In genomic region chr16:93712189-93712885, GRCm38 (mm10) we compare ENCODE assay signal across 8 mouse cellular contexts. TPM values are rescaled to one million over a fixed set of nuclear protein-coding genes. Genes with fewer than 3 reads are reported as not detected.
A peak's percentile ranks its signal among the peaks of the same experiment; 100 is the strongest.
DNase-seq lines count a peak whose midpoint lies in the region; ATAC-seq and TF ChIP-seq lines count a peak whose summit lies in the region.

No protein-coding gene starts in this region.

- H3K27ac ChIP-seq in lung, postnatal 0 days (ENCODE audit: low read length): peak overlapping the region; percentile 76

- H3K9me3 ChIP-seq in lung, postnatal 0 days (ENCODE audit: low read length): no peaks in the 10 kb centered on the region
- H3K9me3 ChIP-seq in erythroblast, embryonic 14.5 days (ENCODE audit: control insufficient read depth, low read length): no peaks in the 10 kb centered on the region

- ATAC-seq in lung, postnatal 0 days: peak; percentile 5

- WGBS in lung, postnatal 0 days: 7% methylated on average over 31 of the region's 31 CpGs

- TF ChIP-seq CTCF in lung, postnatal 0 days (IDR thresholded peaks at IDR 0.05): no peak

- no peaks in the 10 kb centered on the region for H3K36me3 ChIP-seq in lung, postnatal 0 days (ENCODE audit: insufficient read depth, low read length)
- H3K36me3 ChIP-seq in erythroblast, embryonic 14.5 days (ENCODE audit: control insufficient read depth): peaks cover 21% of the 10 kb centered on the region

- no peak for TF ChIP-seq EP300 in lung, postnatal 0 days (IDR thresholded peaks at IDR 0.05)

- H3K4me1 ChIP-seq in lung, postnatal 0 days (ENCODE audit: insufficient read depth, low read depth, low read length): peaks cover 8% of the 10 kb centered on the region; the same call in 1 of the 2 replicates
- H3K4me1 ChIP-seq in erythroblast, embryonic 14.5 days (ENCODE audit: control insufficient read depth): peaks cover 63% of the 10 kb centered on the region

- H3K4me3 ChIP-seq in lung, postnatal 0 days (ENCODE audit: low read depth, low read length): peak overlapping the region; percentile 78
- H3K4me3 ChIP-seq in erythroblast, embryonic 14.5 days (replicated peaks): peak overlapping the region; percentile 89

- no peaks in the 10 kb centered on the region for H3K27me3 ChIP-seq in lung, postnatal 0 days (replicated peaks; ENCODE audit: insufficient read depth, low read length)
- H3K27me3 ChIP-seq in erythroblast, embryonic 14.5 days (ENCODE audit: control insufficient read depth): no peaks in the 10 kb centered on the region

- peak; percentile 51 for DNase-seq in adrenal gland, postnatal 25 days
- DNase-seq in adrenal gland, adult 2 months: no peak
- peak; percentile 32 for DNase-seq in lung, postnatal 0 days (ENCODE audit: low spot score)
- no peak for DNase-seq in lung, postnatal 25 days (ENCODE audit: low spot score)
- peak; percentile 71 for DNase-seq in liver
- DNase-seq in spleen, postnatal 4 days (ENCODE audit: low spot score in 2 of 2): peak; percentile 68 to 85
- no peak for DNase-seq in adrenal gland, postnatal 14 days

- H3K4me2 ChIP-seq in lung, postnatal 0 days (replicated peaks; ENCODE audit: low read depth, low read length): peak overlapping the region; percentile 88

- peak overlapping the region; percentile 64 for H3K9ac ChIP-seq in lung, postnatal 0 days (replicated peaks; ENCODE audit: low read depth)

RNA-seq across cellular contexts. Expression of gene Dop1b, which starts 0.6 kb away (rescaled TPM):
- total RNA-seq in adrenal gland, postnatal 25 days (2021): 19.9 and 21.3 TPM in 2 replicates
- total RNA-seq in adrenal gland, adult 2 months (2021): 10 to 100 TPM; 17.4 to 17.5 TPM
- polyA plus RNA-seq in adrenal gland, adult 2 months (2012; rRNA removed): 25.3 and 25.4 TPM in 2 replicates
- polyA plus RNA-seq in lung, postnatal 0 days (2015; fragmentation: Nextera tagmentation; extraction: Ambion mirVana): 14.8 and 19.8 TPM in 2 replicates
- polyA plus RNA-seq in erythroblast, embryonic 14.5 days (2012): 2.8 and 3.1 TPM in 2 replicates
- total RNA-seq in adrenal gland, postnatal 14 days (2021): 24.1 and 24.5 TPM in 2 replicates

RNA-seq across cellular contexts. Expression of gene Cbr3, which starts 29.3 kb away (rescaled TPM):
- 6.2 and 7.4 TPM in 2 replicates for total RNA-seq in adrenal gland, postnatal 25 days (2021)
- 10 to 100 TPM in 1 of 2 experiments, 1 to 10 TPM in 1; 6.2 to 13.0 TPM for total RNA-seq in adrenal gland, adult 2 months (2021)
- polyA plus RNA-seq in adrenal gland, adult 2 months (2012; rRNA removed): 16.4 and 17.6 TPM in 2 replicates
- 14.4 TPM in 2 replicates for polyA plus RNA-seq in lung, postnatal 0 days (2015; fragmentation: Nextera tagmentation; extraction: Ambion mirVana)
- polyA plus RNA-seq in erythroblast, embryonic 14.5 days (2012): not detected in 2 replicates
- 8.3 and 9.8 TPM in 2 replicates for total RNA-seq in adrenal gland, postnatal 14 days (2021)

Comparison
In these comparisons a context has a peak if more than half of its experiments do, and no peak if none do; other contexts are left out.
1. DNase-seq: peak in adrenal gland, postnatal 25 days (single experiment), lung, postnatal 0 days (single experiment), liver (single experiment) and spleen, postnatal 4 days (2 of 2); none in adrenal gland, adult 2 months (single experiment), lung, postnatal 25 days (single experiment) and adrenal gland, postnatal 14 days (single experiment).